Mouse (Mus musculus) heart, postnatal 25 days (tissue): ENCODE measurements around the gene Klrk1. TPM values are rescaled to one million over a fixed set of nuclear protein-coding genes. Genes with fewer than 3 reads are reported as not detected.
"Not testable (repeated sequence)": the region's sequence is repeated elsewhere in the genome, so short reads cannot be mapped to it uniquely, and the experiment has no call there.

Experiments used
- DNase-seq: peaks from one replicate; pipeline ENCODE4 v3.0.0; 2022; ENCODE audit warnings: low spot score
- intact Hi-C: fragments of 180-260 bp; cut with DNase I; formaldehyde crosslinking; loops from one replicate; pipeline ENCODE4 v1.15.1; 2025
- total RNA-seq, 2 experiments: library from RNA; stranded (reverse); gene quantifications; 2 replicates each; pipeline ENCODE4 v1.2.3; 2021

Gene Klrk1
- under 1 TPM in 1 of 2 experiments, not detected in 1; 0.25 TPM for total RNA-seq

GRCm38 (mm10) chr6:129623735-129624134 is at the start of gene Klrk1:
Gene Klrk1 (minus strand): TSS chr6:129623864.
- no peak for DNase-seq
- intact Hi-C loops: no loop called here

- DNase-seq, intact Hi-C loops: not testable (repeated sequence)
Observed at GRCm38 (mm10) chr6:129661301-129661700, 37.6 kb upstream of the Klrk1 start.

GRCm38 (mm10) chr6:129660589-129660988 is 36.9 kb upstream of the Klrk1 start, which contains the start of gene Klrc2:
Gene Klrc2 (minus strand): TSS chr6:129660689.
- intact Hi-C loops, DNase-seq: not testable (repeated sequence)

- DNase-seq, intact Hi-C loops: not testable (repeated sequence)
Observed at GRCm38 (mm10) chr6:129644054-129644453, 20.4 kb upstream of the Klrk1 start.

GRCm38 (mm10) chr6:129643237-129643636 is 19.6 kb upstream of the Klrk1 start, which contains the start of gene Klrc3:
Gene Klrc3 (minus strand): TSS chr6:129643337.
- DNase-seq, intact Hi-C loops: not testable (repeated sequence)

DNA sequence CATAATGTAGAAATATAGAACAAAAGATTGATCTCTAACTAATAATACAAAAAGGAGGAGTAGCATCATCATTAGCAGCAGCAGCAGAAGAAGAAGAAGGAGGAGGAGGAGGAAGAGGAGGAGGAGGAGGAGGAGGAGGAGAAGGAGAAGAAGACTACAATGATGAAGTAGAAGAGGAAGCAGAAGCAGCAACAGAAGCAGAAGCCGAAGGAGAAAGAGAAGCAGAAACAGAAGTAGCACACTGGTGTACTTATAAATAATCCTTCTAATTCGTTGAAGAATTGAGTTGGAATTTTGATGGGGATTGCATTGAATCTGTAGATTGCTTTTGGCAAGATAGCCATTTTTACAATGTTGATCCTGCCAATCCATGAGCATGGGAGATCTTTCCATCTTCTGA is 7.4 kb upstream of the Klrk1 start:
- intact Hi-C loops, DNase-seq: not testable (repeated sequence)

DNA sequence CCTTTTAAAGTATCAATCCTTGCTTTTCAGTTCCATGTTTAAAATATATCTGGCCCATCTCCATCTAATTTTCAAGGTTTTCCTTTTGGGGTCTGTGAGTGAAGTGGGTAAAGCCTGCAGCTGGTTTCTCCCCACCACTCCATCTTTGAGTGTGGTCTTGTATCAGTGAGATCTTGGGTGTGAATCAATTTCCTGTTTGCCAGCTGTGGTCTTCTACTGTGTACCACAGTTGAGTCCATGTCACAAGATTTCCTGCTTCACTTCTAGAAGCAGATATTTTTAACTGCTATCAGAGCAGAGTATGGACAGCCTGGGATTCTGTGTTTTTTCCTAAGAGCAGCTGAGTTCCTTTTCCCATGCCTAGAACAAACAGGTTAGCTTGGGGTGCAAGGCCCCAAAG is 15.3 kb downstream of the Klrk1 start:
- intact Hi-C loops: no loop called here
- no peak for DNase-seq

- DNase-seq: no peak
- intact Hi-C loops: no loop called here
Observed at GRCm38 (mm10) chr6:129591508-129591907, 32.2 kb downstream of the Klrk1 start, which contains the start of gene Klrd1. Gene Klrd1 (plus strand): TSS chr6:129591782.

DNA sequence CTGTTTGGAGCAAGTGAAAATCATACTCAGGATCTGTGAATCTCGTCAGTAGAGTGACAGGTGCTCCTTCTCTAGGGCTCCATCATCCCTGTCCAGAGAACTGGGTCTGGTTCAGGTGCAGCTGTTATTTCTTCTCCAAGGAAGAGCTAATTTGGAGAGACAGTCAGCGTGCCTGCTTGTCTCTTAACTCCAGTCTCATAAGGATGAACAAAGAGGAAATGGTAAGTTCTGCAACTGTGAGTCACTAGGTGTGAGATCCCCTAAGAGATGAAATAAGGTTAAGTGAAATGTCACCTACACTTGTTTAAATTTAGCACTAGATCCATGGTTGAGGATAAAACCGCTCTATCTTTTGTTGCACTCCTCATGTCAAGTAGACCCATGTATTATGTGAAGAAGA is 40.6 kb downstream of the Klrk1 start:
- intact Hi-C loops: no loop called here
- DNase-seq: no peak

GRCm38 (mm10) chr6:129581896-129582295 is 41.8 kb downstream of the Klrk1 start:
- intact Hi-C loops: no loop called here
- DNase-seq: no peak

GRCm38 (mm10) chr6:129581274-129581673 is 42.4 kb downstream of the Klrk1 start:
- DNase-seq: no peak
- intact Hi-C loops: no loop called here

DNA sequence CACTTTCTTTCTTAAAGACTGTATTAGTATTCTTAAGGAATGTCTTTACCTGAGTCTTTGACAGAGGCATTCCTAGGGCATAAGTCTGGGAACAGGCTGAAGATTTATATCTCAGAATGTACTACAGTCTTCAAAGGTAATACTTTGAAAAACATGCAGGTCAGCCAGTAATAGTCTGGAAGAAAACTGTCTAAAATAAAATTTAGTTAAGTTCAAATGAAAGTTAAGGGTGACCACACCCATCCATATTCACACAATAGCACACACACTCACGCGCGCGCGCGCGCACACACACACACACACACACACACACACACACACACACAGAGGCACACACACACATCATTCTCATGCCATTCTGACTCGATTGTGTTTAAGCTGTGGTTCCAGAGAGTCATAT is 46.1 kb downstream of the Klrk1 start, which contains the start of gene Klre1:
Klre1 (plus strand) TSS at position 301 of the 400 bp plus-strand sequence.
- intact Hi-C loops: loop anchor here (5.0 to 10.0 kb wide), 2 partner anchors 517 to 1780 kb away; no protein-coding TSS in a partner anchor
- no peak for DNase-seq

GRCm38 (mm10) chr6:129575315-129575714 is 48.3 kb downstream of the Klrk1 start:
- DNase-seq: no peak
- intact Hi-C loops: loop anchor here (5.0 to 10.0 kb wide), 2 partner anchors 519 to 1782 kb away; no protein-coding TSS in a partner anchor

GRCm38 (mm10) chr6:129565257-129565656 is 58.4 kb downstream of the Klrk1 start:
- DNase-seq: no peak
- intact Hi-C loops: no loop called here

Other genes with a start within 250 kb of the Klrk1 start
- gene Clec12b, start 238.0 kb downstream of the Klrk1 start, total RNA-seq: under 1 TPM; 0.22 to 0.31 TPM
- gene Clec1b, start 226.6 kb downstream of the Klrk1 start, total RNA-seq: 1 to 10 TPM in 1 of 2 experiments, under 1 TPM in 1; 0.81 to 2.2 TPM
- gene Clec9a, start 215.0 kb downstream of the Klrk1 start, total RNA-seq: under 1 TPM in 1 of 2 experiments, not detected in 1; 0.28 TPM
- gene Clec1a, start 171.9 kb downstream of the Klrk1 start, total RNA-seq: 10 to 100 TPM; 10.2 to 11.3 TPM
- gene Olr1, start 116.7 kb downstream of the Klrk1 start, total RNA-seq: under 1 TPM; 0.06 to 0.47 TPM
- gene Tmem52b, start 111.3 kb downstream of the Klrk1 start, total RNA-seq: not detected
- gene Gabarapl1, start 90.7 kb downstream of the Klrk1 start, total RNA-seq: 100 to 1,000 TPM in 1 of 2 experiments, 10 to 100 TPM in 1; 97.1 to 107 TPM
- gene Klre1, start 46.0 kb downstream of the Klrk1 start, total RNA-seq: not detected
- not detected for gene Klrd1, start 32.1 kb downstream of the Klrk1 start, total RNA-seq
- not detected for gene Klrc3, start 19.5 kb upstream of the Klrk1 start, total RNA-seq
- gene Klrc2, start 36.8 kb upstream of the Klrk1 start, total RNA-seq: not detected
- not detected for gene Klrc1, start 55.1 kb upstream of the Klrk1 start, total RNA-seq
- not detected for gene Klri1, start 93.3 kb upstream of the Klrk1 start, total RNA-seq
- gene Klri2, start 116.6 kb upstream of the Klrk1 start, total RNA-seq: not detected
- gene Gm156, start 160.4 kb upstream of the Klrk1 start, total RNA-seq: not detected
- not detected for gene Gm17631, start 238.8 kb upstream of the Klrk1 start, total RNA-seq